In genomic region chr8:125909661-125910364, GRCm38 (mm10) we compare ENCODE assay signal across 8 mouse cellular contexts. TPM values are rescaled to one million over a fixed set of nuclear protein-coding genes. Genes with fewer than 3 reads are reported as not detected.
DNase-seq lines count a peak whose midpoint lies in the region; ATAC-seq and TF ChIP-seq lines count a peak whose summit lies in the region.

No protein-coding gene starts in this region.

- WGBS in embryonic facial prominence, embryonic 12.5 days: 4% methylated on average over 30 of the region's 30 CpGs
- 5% methylated on average over 30 of the region's 30 CpGs for WGBS in midbrain, embryonic 13.5 days

- H3K4me1 ChIP-seq in embryonic facial prominence, embryonic 12.5 days: peaks cover 12% of the 10 kb centered on the region; the same call in 1 of the 2 replicates
- H3K4me1 ChIP-seq in midbrain, embryonic 13.5 days (replicated peaks): peaks cover 16% of the 10 kb centered on the region

- CTCF ChIA-PET in Patski (lab: Charles Lee): interaction anchor here (0.9 to 1.0 kb wide), 2 partner anchors 9 to 10 kb away, joined by 3 to 4 read pairs; no protein-coding TSS in a partner anchor

- no peaks in the 10 kb centered on the region for H3K36me3 ChIP-seq in embryonic facial prominence, embryonic 12.5 days
- H3K36me3 ChIP-seq in midbrain, embryonic 13.5 days: no peaks in the 10 kb centered on the region

- H3K9ac ChIP-seq in embryonic facial prominence, embryonic 12.5 days: 0 out of 2 replicates have a peak overlapping the region, but pooled peaks have one; percentile 51
- peak overlapping the region; percentile 59; the same call in 1 of the 2 replicates for H3K9ac ChIP-seq in midbrain, embryonic 13.5 days (replicated peaks)

- peak; percentile 31 for ATAC-seq in Patski
- ATAC-seq in embryonic facial prominence, embryonic 12.5 days (ENCODE audit: insufficient number of reproducible peaks, insufficient read depth, low FRiP score, low TSS enrichment): no peak
- ATAC-seq in midbrain, embryonic 13.5 days: 0 out of 2 replicates have a peak, but pooled peaks have one; percentile 25

- intact Hi-C loops in heart, postnatal 14 days (cut with DNase I): no loop called here

- POLR2A ChIA-PET in Patski (lab: Charles Lee): no interaction called here

- H3K4me3 ChIP-seq in embryonic facial prominence, embryonic 12.5 days: peak overlapping the region; percentile 58
- H3K4me3 ChIP-seq in midbrain, embryonic 13.5 days (replicated peaks): peak overlapping the region; percentile 55

- no peak overlapping the region for H3K27ac ChIP-seq in embryonic facial prominence, embryonic 12.5 days
- no peak overlapping the region for H3K27ac ChIP-seq in midbrain, embryonic 13.5 days

- no peaks in the 10 kb centered on the region for H3K27me3 ChIP-seq in Patski
- peaks cover 69% of the 10 kb centered on the region for H3K27me3 ChIP-seq in embryonic facial prominence, embryonic 12.5 days
- H3K27me3 ChIP-seq in midbrain, embryonic 13.5 days: peaks cover 72% of the 10 kb centered on the region

- no peak for DNase-seq in Patski (ENCODE audit: low read depth, low spot score)
- peak; percentile 2 to 19 for DNase-seq in heart, postnatal 14 days
- DNase-seq in kidney, postnatal 4 days: peak; percentile 81 to 89
- no peak for DNase-seq in right cerebral cortex, adult 2 months (ENCODE audit: low spot score in 2 of 2)
- DNase-seq in thymus, postnatal 14 days: no peak
- no peak for DNase-seq in left cerebral cortex, adult 18-20 months (ENCODE audit: low spot score in 2 of 2)

- no peaks in the 10 kb centered on the region for H3K9me3 ChIP-seq in embryonic facial prominence, embryonic 12.5 days
- H3K9me3 ChIP-seq in midbrain, embryonic 13.5 days: 0 out of 2 replicates have a peak, but pooled peaks cover 4% of the 10 kb centered on the region

- in situ Hi-C loops in Patski (cut with MboI; ENCODE audit: low pct_unique_long_range_greater_than_20kb): no loop called here

- H3K4me2 ChIP-seq in embryonic facial prominence, embryonic 12.5 days (replicated peaks): peak overlapping the region; percentile 100
- peak overlapping the region; percentile 95 for H3K4me2 ChIP-seq in midbrain, embryonic 13.5 days (replicated peaks)

- TF ChIP-seq CTCF in Patski (IDR thresholded peaks at IDR 0.05): no peak

RNA-seq across cellular contexts. Expression of gene Map3k21, which starts 0.4 kb away (rescaled TPM):
- polyA plus RNA-seq in Patski (2021): 11.9 TPM
- polyA plus RNA-seq in embryonic facial prominence, embryonic 12.5 days (2016; fragmentation: Nextera tagmentation; extraction: Ambion mirVana): 0.10 and 0.18 TPM in 2 replicates
- under 1 TPM; 0.24 to 0.36 TPM for total RNA-seq in heart, postnatal 14 days (2021)
- 0.13 and 0.16 TPM in 2 replicates for polyA plus RNA-seq in midbrain, embryonic 13.5 days (2015; fragmentation: Nextera tagmentation; extraction: Ambion mirVana)
- 1 to 10 TPM; 1.6 to 1.8 TPM for total RNA-seq in left cerebral cortex, adult 18-20 months (2021)

RNA-seq across cellular contexts. Expression of gene Pcnx2, which starts 11.7 kb away (rescaled TPM):
- polyA plus RNA-seq in Patski (2021): 0.27 TPM
- 0.29 and 0.31 TPM in 2 replicates for polyA plus RNA-seq in embryonic facial prominence, embryonic 12.5 days (2016; fragmentation: Nextera tagmentation; extraction: Ambion mirVana)
- under 1 TPM; 0.61 to 0.88 TPM for total RNA-seq in heart, postnatal 14 days (2021)
- polyA plus RNA-seq in midbrain, embryonic 13.5 days (2015; fragmentation: Nextera tagmentation; extraction: Ambion mirVana): 3.6 and 3.8 TPM in 2 replicates
- total RNA-seq in left cerebral cortex, adult 18-20 months (2021): 10 to 100 TPM; 81.5 to 83.9 TPM

Comparison
In these comparisons a context has a peak if more than half of its experiments do, and no peak if none do; other contexts are left out.
1. DNase-seq: peak in heart, postnatal 14 days (2 of 2) and kidney, postnatal 4 days (2 of 2); none in Patski (single experiment), right cerebral cortex, adult 2 months (0 of 2), thymus, postnatal 14 days (single experiment) and left cerebral cortex, adult 18-20 months (0 of 2).
2. RNA of gene Map3k21, which starts 0.4 kb away (polyA plus RNA-seq): 11.9 TPM in Patski (single experiment); 0.13 to 0.16 TPM in midbrain, embryonic 13.5 days and 0.10 to 0.18 TPM in embryonic facial prominence, embryonic 12.5 days; every median in the first group is over 10 times any median in the second.